Mouse (Mus musculus) thymus, adult 18-20 months (tissue): ENCODE data around the gene Klf7.
"Not testable (repeated sequence)": the region's sequence is repeated elsewhere in the genome, so short reads cannot be mapped to it uniquely, and the experiment has no call there.

Experiments used
- DNase-seq, 2 experiments: peaks; one replicate each; pipeline ENCODE4 v3.0.0; 2022; ENCODE audit warnings: mixed read lengths in 2 of 2

The Klf7 gene

GRCm38 (mm10) chr1:64121559-64122465 is at the start of gene Klf7:
Gene Klf7 (minus strand): TSS chr1:64122282.
- DNase-seq: peak; percentile 99

GRCm38 (mm10) chr1:64164526-64165062 is 42.5 kb upstream of the Klf7 start:
- no peak for DNase-seq

- DNase-seq: no peak
These were observed 36.7 kb upstream of the Klf7 start for GRCm38 (mm10) chr1:64158766-64159165.

- DNase-seq: no peak
These were observed 27.1 kb upstream of the Klf7 start for GRCm38 (mm10) chr1:64149185-64149584.

GRCm38 (mm10) chr1:64142691-64143445 is 20.8 kb upstream of the Klf7 start:
- no peak for DNase-seq

- no peak for DNase-seq
These were observed 12.4 kb upstream of the Klf7 start for GRCm38 (mm10) chr1:64134439-64134838.

GRCm38 (mm10) chr1:64126822-64127221 is 4.7 kb upstream of the Klf7 start:
- no peak for DNase-seq

GRCm38 (mm10) chr1:64122466-64122830 is 366 bp upstream of the Klf7 start:
- no peak for DNase-seq

GRCm38 (mm10) chr1:64120811-64121515 is 1.1 kb downstream of the Klf7 start:
- peak; percentile 36 to 50 for DNase-seq

- DNase-seq: peak; percentile 28 to 50
These were observed 1.7 kb downstream of the Klf7 start for GRCm38 (mm10) chr1:64120421-64120810.

GRCm38 (mm10) chr1:64119851-64120250 is 2.2 kb downstream of the Klf7 start:
- no peak for DNase-seq

- no peak for DNase-seq
These were observed 2.7 kb downstream of the Klf7 start for GRCm38 (mm10) chr1:64119358-64119794.

- DNase-seq: no peak
These were observed 3.6 kb downstream of the Klf7 start for GRCm38 (mm10) chr1:64118285-64119170.

GRCm38 (mm10) chr1:64117478-64118284 is 4.4 kb downstream of the Klf7 start:
- DNase-seq: no peak

- DNase-seq: no peak
These were observed 5.2 kb downstream of the Klf7 start for GRCm38 (mm10) chr1:64116746-64117455.

- no peak for DNase-seq
These were observed 7.5 kb downstream of the Klf7 start for GRCm38 (mm10) chr1:64114579-64114978.

GRCm38 (mm10) chr1:64108653-64109052 is 13.4 kb downstream of the Klf7 start:
- not testable (repeated sequence) for DNase-seq

- no peak for DNase-seq
These were observed 14.6 kb downstream of the Klf7 start for GRCm38 (mm10) chr1:64107526-64107925.

- no peak for DNase-seq
These were observed 16.0 kb downstream of the Klf7 start for GRCm38 (mm10) chr1:64106127-64106526.

GRCm38 (mm10) chr1:64105181-64105646 is 16.9 kb downstream of the Klf7 start:
- DNase-seq: no peak
